Mouse (Mus musculus) midbrain, postnatal 0 days (tissue): ENCODE measurements around the gene Ccdc124. TPM values are rescaled to one million over a fixed set of nuclear protein-coding genes. Genes with fewer than 3 reads are reported as not detected.

Experiments
- ATAC-seq: fragments of 200-750 bp; cut with Nextera tagmentation; 2 replicates; pipeline ENCODE4 v1.8.0; 2017; ENCODE audit warnings: moderate number of reproducible peaks, mild to moderate bottlenecking, moderate TSS enrichment, moderate library complexity; ENCODE audit not compliant: low FRiP score
- DNase-seq: peaks from one replicate; pipeline ENCODE4 v3.0.0-alpha.2; 2015; ENCODE audit warnings: low spot score
- H3K27ac ChIP-seq: fragments of 300-500 bp; sonication (generic); 2 replicates; pipeline ENCODE4 v1.5.1; 2014; ENCODE audit warnings: low read depth, mild to moderate bottlenecking, low read length, mixed read lengths
- H3K27me3 ChIP-seq: fragments of 300-500 bp; sonication (generic); 2 replicates; pipeline ENCODE4 v1.6.1; 2014; ENCODE audit warnings: low read length, control low read depth, mixed read lengths; ENCODE audit not compliant: insufficient read depth
- H3K36me3 ChIP-seq: fragments of 300-500 bp; sonication (generic); 2 replicates; pipeline ENCODE4 v1.6.1; 2014; ENCODE audit warnings: low read length, control low read depth, mixed read lengths; ENCODE audit not compliant: insufficient read depth
- H3K4me1 ChIP-seq: fragments of 300-500 bp; sonication (generic); 2 replicates; pipeline ENCODE4 v1.6.1; 2014; ENCODE audit warnings: mild to moderate bottlenecking, control low read depth, antibody characterized with exemption, low read length, mixed read lengths; ENCODE audit not compliant: insufficient read depth
- H3K4me2 ChIP-seq: fragments of 300-500 bp; sonication (generic); 2 replicates; pipeline ENCODE4 v1.6.1; 2014; ENCODE audit warnings: low read depth, mild to moderate bottlenecking, low read length, mixed read lengths; ENCODE audit not compliant: poor library complexity, severe bottlenecking
- H3K4me3 ChIP-seq: fragments of 300-500 bp; sonication (generic); 2 replicates; pipeline ENCODE4 v1.5.1; 2014; ENCODE audit warnings: low read depth, mild to moderate bottlenecking, low read length, moderate library complexity
- H3K9ac ChIP-seq: fragments of 300-500 bp; sonication (generic); replicated peaks from 2 replicates; pipeline ENCODE4 v1.6.1; 2014; ENCODE audit warnings: mild to moderate bottlenecking, low read length, moderate library complexity, mixed read lengths; ENCODE audit not compliant: poor library complexity, severe bottlenecking
- H3K9me3 ChIP-seq: fragments of 300-500 bp; sonication (generic); 2 replicates; pipeline ENCODE4 v1.6.1; 2016; ENCODE audit warnings: low read length, control low read depth
- CTCF ChIP-seq: IDR thresholded peaks from 2 replicates; pipeline ENCODE4 v1.5.1; 2016; ENCODE audit warnings: antibody characterized with exemption, mild to moderate bottlenecking
- WGBS: fragments of 180-500 bp; shearing (Covaris S2); extraction: QIAGEN DNeasy Blood & Tissue Kit; methylation state at CpG from one replicate; pipeline ENCODE4 v1.1.7; 2014; 5-methylcytosine and 5-hydroxymethylcytosine counted together
- polyA plus RNA-seq: library from polyadenylated mRNA; unstranded; fragments of >200 nt; fragmentation: Nextera tagmentation; extraction: Ambion mirVana; gene quantifications from 2 replicates; pipeline ENCODE4 v1.2.1, GENCODE M21; 2015
- total RNA-seq: library from RNA; depleted of rRNA; stranded (reverse); fragments of >200 nt; gene quantifications from 2 replicates; pipeline ENCODE4 v1.2.3, GENCODE M21; 2014

Gene Ccdc124
- total and polyA plus RNA-seq, 2 experiments from 2014 or later, result 48.6 to 159 TPM

GRCm38 (mm10) chr8:70869601-70870041 is 4.1 kb downstream of the Ccdc124 start:
- Histone ChIP-seq H3K36me3 (peaks cover 9% of the 10 kb centered on the region; the same call in 1 of the 2 replicates), H3K4me2 (no peak overlapping the region), H3K27me3 (no peaks in the 10 kb centered on the region), H3K9me3 (no peaks in the 10 kb centered on the region), H3K9ac (no peak overlapping the region), H3K4me1 (peaks cover 7% of the 10 kb centered on the region), H3K27ac (peak overlapping the region; percentile 60), H3K4me3 (no peak overlapping the region)
- WGBS, result 51% methylated on average over 16 of the region's 16 CpGs
- peak; percentile 79 for DNase-seq
- peak; percentile 14; the same call in 1 of the 2 replicates for ATAC-seq
- TF ChIP-seq CTCF, result peak; percentile 91

GRCm38 (mm10) chr8:70869199-70869571 is 4.5 kb downstream of the Ccdc124 start:
- ATAC-seq (no peak), DNase-seq (no peak)
- no peak overlapping the region for H3K4me2 ChIP-seq
- 43% methylated on average over 5 of the region's 5 CpGs for WGBS
- H3K4me1 ChIP-seq, result peaks cover 10% of the 10 kb centered on the region
- no peaks in the 10 kb centered on the region for H3K9me3 ChIP-seq
- TF ChIP-seq CTCF, result no peak
- no peak overlapping the region for H3K4me3 ChIP-seq
- peaks cover 9% of the 10 kb centered on the region; the same call in 1 of the 2 replicates for H3K36me3 ChIP-seq
- H3K27ac ChIP-seq, result peak overlapping the region; percentile 60
- no peak overlapping the region for H3K9ac ChIP-seq
- no peaks in the 10 kb centered on the region for H3K27me3 ChIP-seq

- Histone ChIP-seq H3K4me2 (peak overlapping the region; percentile 15; the same call in 1 of the 2 replicates), H3K4me1 (peaks cover 10% of the 10 kb centered on the region), H3K27me3 (no peaks in the 10 kb centered on the region), H3K27ac (peak overlapping the region; percentile 60), H3K4me3 (no peak overlapping the region), H3K36me3 (peaks cover 9% of the 10 kb centered on the region; the same call in 1 of the 2 replicates), H3K9ac (peak overlapping the region; percentile 24; the same call in 1 of the 2 replicates), H3K9me3 (no peaks in the 10 kb centered on the region)
- ATAC-seq (no peak), DNase-seq (no peak)
- 17% methylated on average over 40 of the region's 40 CpGs for WGBS
- TF ChIP-seq CTCF, result peak; percentile 0
Measured at GRCm38 (mm10) chr8:70868559-70869198, 5.1 kb downstream of the Ccdc124 start.

- H3K27me3 ChIP-seq, result no peaks in the 10 kb centered on the region
- ATAC-seq (no peak), DNase-seq (no peak)
- no peak overlapping the region for H3K9ac ChIP-seq
- peaks cover 14% of the 10 kb centered on the region for H3K4me1 ChIP-seq
- no peak overlapping the region for H3K4me2 ChIP-seq
- TF ChIP-seq CTCF, result no peak
- 87% methylated on average over 7 of the region's 7 CpGs for WGBS
- H3K4me3 ChIP-seq, result no peak overlapping the region
- no peak overlapping the region for H3K27ac ChIP-seq
- no peaks in the 10 kb centered on the region for H3K9me3 ChIP-seq
- peaks cover 9% of the 10 kb centered on the region; the same call in 1 of the 2 replicates for H3K36me3 ChIP-seq
Measured at GRCm38 (mm10) chr8:70866566-70866965, 7.2 kb downstream of the Ccdc124 start.

- peak overlapping the region; percentile 46 for H3K9ac ChIP-seq
- peak overlapping the region; percentile 53 for H3K27ac ChIP-seq
- 4% methylated on average over 12 of the region's 12 CpGs for WGBS
- DNase-seq (no peak), ATAC-seq (peak; percentile 6)
- H3K4me2 ChIP-seq, result peak overlapping the region; percentile 97
- peak overlapping the region; percentile 51 for H3K4me3 ChIP-seq
- H3K27me3 ChIP-seq, result no peaks in the 10 kb centered on the region
- H3K36me3 ChIP-seq, result peaks cover 9% of the 10 kb centered on the region; the same call in 1 of the 2 replicates
- H3K9me3 ChIP-seq, result no peaks in the 10 kb centered on the region
- H3K4me1 ChIP-seq, result peaks cover 14% of the 10 kb centered on the region
- peak; percentile 19; the same call in 1 of the 2 replicates for TF ChIP-seq CTCF
Measured at GRCm38 (mm10) chr8:70866001-70866520, 7.7 kb downstream of the Ccdc124 start.
